Mouse (Mus musculus): ENCODE measurements around the gene Neb.
A peak's percentile ranks its signal among the peaks of the same experiment; 100 is the strongest.
"Not testable (repeated sequence)": the region's sequence is repeated elsewhere in the genome, so short reads cannot be mapped to it uniquely, and the experiment has no call there.

Gene Neb

GRCm38 (mm10) chr2:52177726-52178125 lies 200.5 kb downstream of the Neb start:
- DNase-seq (ENCODE audit: low spot score), result no peak

GRCm38 (mm10) chr2:52177184-52177583 lies 201.1 kb downstream of the Neb start:
- DNase-seq (ENCODE audit: low spot score), result no peak

GRCm38 (mm10) chr2:52176537-52176936 lies 201.7 kb downstream of the Neb start:
- DNase-seq (ENCODE audit: low spot score), result peak; percentile 80

- DNase-seq (ENCODE audit: low spot score), result no peak
These were observed 203.3 kb downstream of the Neb start for GRCm38 (mm10) chr2:52174951-52175350.

GRCm38 (mm10) chr2:52169243-52170005 lies 208.8 kb downstream of the Neb start:
- no peak for DNase-seq (ENCODE audit: low spot score)

- DNase-seq (ENCODE audit: low spot score), result no peak
These were observed 225.2 kb downstream of the Neb start for GRCm38 (mm10) chr2:52153064-52153463.

- no peak for DNase-seq (ENCODE audit: low spot score)
These were observed 244.9 kb downstream of the Neb start for GRCm38 (mm10) chr2:52133351-52133750.

GRCm38 (mm10) chr2:52131370-52131769 lies 246.9 kb downstream of the Neb start:
- not testable (repeated sequence) for DNase-seq (ENCODE audit: low spot score)

GRCm38 (mm10) chr2:52114086-52114485 lies 264.2 kb downstream of the Neb start:
- DNase-seq (ENCODE audit: low spot score), result no peak
